ENCODE assay signal across 7 mouse cellular contexts in the genomic region with DNA sequence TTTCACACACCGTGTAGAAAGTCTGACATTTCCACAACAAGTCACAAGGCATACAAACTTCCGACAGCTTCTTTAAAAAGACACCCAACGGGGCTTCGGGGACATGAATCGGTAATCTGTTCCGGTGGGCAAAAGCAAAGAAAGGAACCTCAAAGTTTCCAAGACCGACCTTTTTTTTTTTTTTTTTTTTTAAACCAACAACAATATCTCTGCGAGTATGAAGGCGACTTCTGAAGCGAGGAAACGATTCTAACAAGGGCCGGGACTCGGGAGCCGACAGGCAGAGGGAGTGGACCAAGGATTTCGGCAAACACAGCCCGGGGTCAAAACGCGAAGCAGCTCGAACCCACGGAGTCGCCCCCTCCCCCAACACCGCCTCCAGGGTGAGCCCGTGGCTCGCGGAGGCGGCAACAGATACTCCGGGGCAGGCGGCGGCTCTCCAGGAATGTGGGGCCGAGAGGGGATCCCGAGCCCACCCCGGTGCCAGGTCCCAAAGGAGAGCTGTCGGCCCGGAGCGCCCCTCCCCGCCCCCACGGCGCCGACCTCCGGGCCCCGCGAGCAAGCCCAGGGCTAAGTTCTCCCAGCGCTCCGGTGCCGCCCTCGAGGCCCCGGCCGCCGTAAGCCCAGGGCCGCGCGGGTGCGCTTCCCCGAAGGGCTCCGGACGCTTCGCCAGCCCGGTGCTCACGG. TPM values are rescaled to one million over a fixed set of nuclear protein-coding genes. Genes with fewer than 3 reads are reported as not detected.
DNase-seq lines count a peak whose midpoint lies in the region; ATAC-seq and TF ChIP-seq lines count a peak whose summit lies in the region.

No protein-coding gene starts in this region.

- H3K4me1 ChIP-seq in embryonic facial prominence, embryonic 10.5 days = peaks cover 21% of the 10 kb centered on the region
- peaks cover 19% of the 10 kb centered on the region for H3K4me1 ChIP-seq in limb, embryonic 14.5 days (ENCODE audit: control insufficient read depth, insufficient read depth, low read length)
- peaks cover 22% of the 10 kb centered on the region for H3K4me1 ChIP-seq in midbrain, embryonic 15.5 days

- peak; percentile 20 for ATAC-seq in limb, embryonic 14.5 days (ENCODE audit: low FRiP score, low read depth)
- peak; percentile 72 for ATAC-seq in midbrain, embryonic 15.5 days (replicated peaks)

- H3K9ac ChIP-seq in limb, embryonic 14.5 days (ENCODE audit: low read depth, low read length, severe bottlenecking) = peak overlapping the region; percentile 97
- peak overlapping the region; percentile 73 for H3K9ac ChIP-seq in midbrain, embryonic 15.5 days

- under 1% methylated on average over 59 of the region's 59 CpGs for WGBS in embryonic facial prominence, embryonic 10.5 days
- WGBS in limb, embryonic 14.5 days = under 1% methylated on average over 36 of the region's 59 CpGs
- under 1% methylated on average over 59 of the region's 59 CpGs for WGBS in midbrain, embryonic 15.5 days

- H3K27me3 ChIP-seq in embryonic facial prominence, embryonic 10.5 days (replicated peaks; ENCODE audit: low read depth, poor library complexity, severe bottlenecking) = peaks cover 10% of the 10 kb centered on the region
- no peaks in the 10 kb centered on the region for H3K27me3 ChIP-seq in limb, embryonic 14.5 days (ENCODE audit: control insufficient read depth, insufficient read depth, low read length)
- H3K27me3 ChIP-seq in midbrain, embryonic 15.5 days (replicated peaks) = no peaks in the 10 kb centered on the region

- DNase-seq in adrenal gland, postnatal 10 days = peak; percentile 77
- DNase-seq in embryonic facial prominence, embryonic 10.5 days (ENCODE audit: low spot score) = peak; percentile 80
- peak; percentile 96 for DNase-seq in heart, adult 11 months
- DNase-seq in kidney, adult 18-20 months = peak; percentile 72
- DNase-seq in limb, embryonic 14.5 days (ENCODE audit: low spot score) = peak; percentile 23
- DNase-seq in spleen, postnatal 10 days (ENCODE audit: low spot score in 2 of 2) = peak; percentile 66 to 67

- H3K27ac ChIP-seq in embryonic facial prominence, embryonic 10.5 days (replicated peaks) = peak overlapping the region; percentile 99
- peak overlapping the region; percentile 97 for H3K27ac ChIP-seq in limb, embryonic 14.5 days (replicated peaks; ENCODE audit: low read depth, low read length)
- H3K27ac ChIP-seq in midbrain, embryonic 15.5 days = peak overlapping the region; percentile 87

- no peak for TF ChIP-seq POLR2A in limb, embryonic 14.5 days (IDR thresholded peaks at IDR 0.05; ENCODE audit: borderline replicate concordance, extremely low read depth, insufficient read depth, insufficient read length)

- H3K36me3 ChIP-seq in embryonic facial prominence, embryonic 10.5 days (replicated peaks) = peaks cover 7% of the 10 kb centered on the region; the same call in 1 of the 2 replicates
- H3K36me3 ChIP-seq in limb, embryonic 14.5 days (ENCODE audit: control insufficient read depth, insufficient read depth, low read length) = no peaks in the 10 kb centered on the region
- H3K36me3 ChIP-seq in midbrain, embryonic 15.5 days (replicated peaks) = no peaks in the 10 kb centered on the region

- H3K9me3 ChIP-seq in embryonic facial prominence, embryonic 10.5 days = no peaks in the 10 kb centered on the region
- H3K9me3 ChIP-seq in limb, embryonic 14.5 days (ENCODE audit: control insufficient read depth, low read length) = no peaks in the 10 kb centered on the region
- no peaks in the 10 kb centered on the region for H3K9me3 ChIP-seq in midbrain, embryonic 15.5 days

- H3K4me3 ChIP-seq in embryonic facial prominence, embryonic 10.5 days = peak overlapping the region; percentile 98
- H3K4me3 ChIP-seq in limb, embryonic 14.5 days (replicated peaks; ENCODE audit: low read length) = peak overlapping the region; percentile 93
- peak overlapping the region; percentile 86 for H3K4me3 ChIP-seq in midbrain, embryonic 15.5 days

- H3K4me2 ChIP-seq in limb, embryonic 14.5 days (replicated peaks; ENCODE audit: low read depth, low read length, severe bottlenecking) = peak overlapping the region; percentile 52
- peak overlapping the region; percentile 55 for H3K4me2 ChIP-seq in midbrain, embryonic 15.5 days

RNA-seq across cellular contexts. Expression of a gene that starts 0.8 kb away (rescaled TPM):
- total RNA-seq in adrenal gland, postnatal 10 days (2021) = 10 to 100 TPM; 49.1 to 59.8 TPM
- polyA plus RNA-seq in embryonic facial prominence, embryonic 10.5 days (2016; fragmentation: Nextera tagmentation; extraction: Ambion mirVana) = 115 TPM in 2 replicates
- polyA plus RNA-seq in limb, embryonic 14.5 days (2012; rRNA removed) = 90.5 and 106 TPM in 2 replicates
- polyA plus RNA-seq in limb, embryonic 14.5 days (2014; fragmentation: Nextera tagmentation; extraction: Ambion mirVana) = 108 and 109 TPM in 2 replicates
- polyA plus RNA-seq in midbrain, embryonic 15.5 days (2015; fragmentation: Nextera tagmentation; extraction: Ambion mirVana) = 113 and 115 TPM in 2 replicates

Comparison
In these comparisons a context has a peak if more than half of its experiments do, and no peak if none do; other contexts are left out.
1. Peak in every context shown above with its lines: DNase-seq, ATAC-seq, H3K4me3 ChIP-seq and H3K27ac ChIP-seq.
2. DNase-seq: peak in every context shown above with its lines; median percentile 96 in heart, adult 11 months; 80 in embryonic facial prominence, embryonic 10.5 days; 77 in adrenal gland, postnatal 10 days; 72 in kidney, adult 18-20 months; 66 in spleen, postnatal 10 days; 23 in limb, embryonic 14.5 days.